Mouse (Mus musculus): ENCODE data around the gene Atp10a. TPM values are rescaled to one million over a fixed set of nuclear protein-coding genes. Genes with fewer than 3 reads are reported as not detected.

Gene Atp10a
- polyA plus RNA-seq, 2 experiments = 3.0 to 6.6 TPM

- H3K9ac ChIP-seq (ENCODE audit: low read depth, low read length, severe bottlenecking) = peak overlapping the region; percentile 18
Observed at GRCm38 (mm10) chr7:58843767-58844445, 187.9 kb downstream of the Atp10a start.

DNA sequence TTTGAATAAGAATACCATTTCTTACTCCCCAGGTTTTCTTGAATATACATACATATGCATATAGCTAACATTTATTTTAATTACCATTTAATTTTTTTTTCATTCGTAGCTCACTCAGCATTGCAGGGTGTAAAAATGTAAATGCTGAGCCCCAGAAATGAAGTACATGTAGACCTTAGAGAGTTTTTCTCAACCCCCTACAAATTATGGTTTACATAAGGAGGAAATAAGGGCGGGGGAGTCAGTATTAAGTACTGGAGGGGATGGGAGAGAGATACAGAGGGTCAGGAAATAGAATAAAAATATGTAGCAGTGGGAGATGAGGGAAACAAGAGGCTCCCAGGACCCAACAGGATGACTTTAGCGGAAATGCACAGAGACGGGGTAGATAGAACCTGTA lies 188.5 kb downstream of the Atp10a start:
- H3K9me3 ChIP-seq (ENCODE audit: control insufficient read depth, low read length) = no peaks in the 10 kb centered on the region
- ATAC-seq (ENCODE audit: low FRiP score, low read depth) (no peak), DNase-seq (ENCODE audit: low spot score) (no peak)
- H3K4me1 ChIP-seq (ENCODE audit: control insufficient read depth, insufficient read depth, low read length) = peaks cover 24% of the 10 kb centered on the region
- no peak for TF ChIP-seq POLR2A (IDR thresholded peaks at IDR 0.05; ENCODE audit: borderline replicate concordance, extremely low read depth, insufficient read depth, insufficient read length)
- peak overlapping the region; percentile 11; the same call in 1 of the 2 replicates for H3K4me3 ChIP-seq (replicated peaks; ENCODE audit: low read length)
- H3K4me2 ChIP-seq (replicated peaks; ENCODE audit: low read depth, low read length, severe bottlenecking) = peak overlapping the region; percentile 39
- peak overlapping the region; percentile 18; the same call in 1 of the 2 replicates for H3K9ac ChIP-seq (ENCODE audit: low read depth, low read length, severe bottlenecking)
- H3K27ac ChIP-seq (replicated peaks; ENCODE audit: low read depth, low read length) = peak overlapping the region; percentile 79
- no peaks in the 10 kb centered on the region for H3K27me3 ChIP-seq (ENCODE audit: control insufficient read depth, insufficient read depth, low read length)
- H3K36me3 ChIP-seq (ENCODE audit: control insufficient read depth, insufficient read depth, low read length) = no peaks in the 10 kb centered on the region
- WGBS = 40% methylated on average over 4 of the region's 4 CpGs

More at GRCm38 (mm10) chr7:58843767-58844445, 187.9 kb downstream of the Atp10a start:
- peak overlapping the region; percentile 11; the same call in 1 of the 2 replicates for H3K4me3 ChIP-seq (replicated peaks; ENCODE audit: low read length)
- no peaks in the 10 kb centered on the region for H3K36me3 ChIP-seq (ENCODE audit: control insufficient read depth, insufficient read depth, low read length)
- H3K27ac ChIP-seq (replicated peaks; ENCODE audit: low read depth, low read length) = peak overlapping the region; percentile 79
- peak; percentile 87 for DNase-seq (ENCODE audit: low spot score)
- H3K4me1 ChIP-seq (ENCODE audit: control insufficient read depth, insufficient read depth, low read length) = peaks cover 24% of the 10 kb centered on the region
- H3K4me2 ChIP-seq (replicated peaks; ENCODE audit: low read depth, low read length, severe bottlenecking) = peak overlapping the region; percentile 39
- no peak for TF ChIP-seq POLR2A (IDR thresholded peaks at IDR 0.05; ENCODE audit: borderline replicate concordance, extremely low read depth, insufficient read depth, insufficient read length)
- WGBS = 4% methylated on average over 9 of the region's 9 CpGs
- ATAC-seq (ENCODE audit: low FRiP score, low read depth) = peak; percentile 90
- H3K9me3 ChIP-seq (ENCODE audit: control insufficient read depth, low read length) = no peaks in the 10 kb centered on the region
- H3K27me3 ChIP-seq (ENCODE audit: control insufficient read depth, insufficient read depth, low read length) = no peaks in the 10 kb centered on the region

- DNase-seq (ENCODE audit: low spot score) (no peak), ATAC-seq (ENCODE audit: low FRiP score, low read depth) (no peak)
- Histone ChIP-seq H3K4me1 (ENCODE audit: control insufficient read depth, insufficient read depth, low read length) (no peaks in the 10 kb centered on the region), H3K27me3 (ENCODE audit: control insufficient read depth, insufficient read depth, low read length) (no peaks in the 10 kb centered on the region), H3K36me3 (ENCODE audit: control insufficient read depth, insufficient read depth, low read length) (no peaks in the 10 kb centered on the region), H3K27ac (replicated peaks; ENCODE audit: low read depth, low read length) (no peak overlapping the region), H3K9me3 (ENCODE audit: control insufficient read depth, low read length) (no peaks in the 10 kb centered on the region), H3K4me2 (replicated peaks; ENCODE audit: low read depth, low read length, severe bottlenecking) (no peak overlapping the region), H3K4me3 (replicated peaks; ENCODE audit: low read length) (no peak overlapping the region), H3K9ac (ENCODE audit: low read depth, low read length, severe bottlenecking) (no peak overlapping the region)
- TF ChIP-seq POLR2A (IDR thresholded peaks at IDR 0.05; ENCODE audit: borderline replicate concordance, extremely low read depth, insufficient read depth, insufficient read length) = no peak
- 90% methylated on average over 4 of the region's 4 CpGs for WGBS
Observed at GRCm38 (mm10) chr7:58858921-58859320, 203.0 kb downstream of the Atp10a start.

- Histone ChIP-seq H3K27ac (replicated peaks; ENCODE audit: low read depth, low read length) (no peak overlapping the region), H3K9me3 (ENCODE audit: control insufficient read depth, low read length) (no peaks in the 10 kb centered on the region), H3K36me3 (ENCODE audit: control insufficient read depth, insufficient read depth, low read length) (no peaks in the 10 kb centered on the region), H3K27me3 (ENCODE audit: control insufficient read depth, insufficient read depth, low read length) (no peaks in the 10 kb centered on the region), H3K9ac (ENCODE audit: low read depth, low read length, severe bottlenecking) (no peak overlapping the region), H3K4me1 (ENCODE audit: control insufficient read depth, insufficient read depth, low read length) (no peaks in the 10 kb centered on the region), H3K4me3 (replicated peaks; ENCODE audit: low read length) (no peak overlapping the region), H3K4me2 (replicated peaks; ENCODE audit: low read depth, low read length, severe bottlenecking) (no peak overlapping the region)
- WGBS = 76% methylated on average over 3 of the region's 3 CpGs
- no peak for TF ChIP-seq POLR2A (IDR thresholded peaks at IDR 0.05; ENCODE audit: borderline replicate concordance, extremely low read depth, insufficient read depth, insufficient read length)
- ATAC-seq (ENCODE audit: low FRiP score, low read depth) (no peak), DNase-seq (ENCODE audit: low spot score) (no peak)
Observed at GRCm38 (mm10) chr7:58863174-58863573, 207.2 kb downstream of the Atp10a start.

DNA sequence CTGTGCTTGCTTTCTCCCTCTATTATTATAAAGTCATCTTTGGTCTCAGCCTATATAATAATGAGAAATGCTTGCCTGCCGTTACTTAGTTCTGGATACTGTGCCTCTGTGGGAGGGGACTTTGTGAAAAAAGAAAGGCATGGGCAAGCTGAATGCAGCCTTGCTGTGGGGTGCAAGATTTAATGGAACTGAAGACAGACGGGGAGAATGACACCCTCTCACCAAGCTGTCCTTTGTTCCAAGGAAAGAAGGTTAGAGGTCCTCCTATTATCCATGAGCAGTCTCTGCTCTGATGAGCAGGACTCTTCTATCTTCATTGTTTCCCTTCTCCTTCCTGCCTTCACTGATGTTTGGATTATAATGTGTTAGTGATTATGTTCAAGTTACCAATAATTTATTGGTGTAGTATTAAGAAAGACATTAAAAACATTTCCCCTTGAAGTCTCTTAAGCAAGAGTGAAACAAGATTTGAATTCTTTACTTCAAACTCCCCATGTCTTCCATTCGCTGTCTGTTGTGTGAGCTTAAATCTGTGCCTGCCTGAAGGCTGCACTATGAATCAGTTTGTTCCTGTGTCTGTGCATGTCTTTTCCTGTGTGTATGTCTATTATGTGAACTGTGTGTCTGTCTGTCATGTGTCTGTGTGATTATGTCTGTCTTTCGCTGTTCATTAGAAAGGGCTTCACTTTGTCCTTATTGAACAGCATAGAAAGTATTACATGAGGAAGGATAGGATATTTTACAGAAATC lies 211.1 kb downstream of the Atp10a start:
- H3K4me2 ChIP-seq (replicated peaks; ENCODE audit: low read depth, low read length, severe bottlenecking) = no peak overlapping the region
- no peak overlapping the region for H3K9ac ChIP-seq (ENCODE audit: low read depth, low read length, severe bottlenecking)
- no peak for TF ChIP-seq POLR2A (IDR thresholded peaks at IDR 0.05; ENCODE audit: borderline replicate concordance, extremely low read depth, insufficient read depth, insufficient read length)
- ATAC-seq (ENCODE audit: low FRiP score, low read depth) = no peak
- no peak overlapping the region for H3K4me3 ChIP-seq (replicated peaks; ENCODE audit: low read length)
- no peaks in the 10 kb centered on the region for H3K36me3 ChIP-seq (ENCODE audit: control insufficient read depth, insufficient read depth, low read length)
- H3K4me1 ChIP-seq (ENCODE audit: control insufficient read depth, insufficient read depth, low read length) = no peaks in the 10 kb centered on the region
- H3K27ac ChIP-seq (replicated peaks; ENCODE audit: low read depth, low read length) = no peak overlapping the region
- 73% methylated on average over 4 of the region's 4 CpGs for WGBS
- no peaks in the 10 kb centered on the region for H3K9me3 ChIP-seq (ENCODE audit: control insufficient read depth, low read length)
- H3K27me3 ChIP-seq (ENCODE audit: control insufficient read depth, insufficient read depth, low read length) = no peaks in the 10 kb centered on the region
- DNase-seq (ENCODE audit: low spot score) = no peak

Measured in limb, embryonic 14.5 days (tissue).